Mouse (Mus musculus): ENCODE measurements around the gene Hoxa2. TPM values are rescaled to one million over a fixed set of nuclear protein-coding genes. Genes with fewer than 3 reads are reported as not detected.
A peak's percentile ranks its signal among the peaks of the same experiment; 100 is the strongest.

Hoxa2 gene
- total RNA-seq, 1 experiment from 2014 or later, result not detected

DNA sequence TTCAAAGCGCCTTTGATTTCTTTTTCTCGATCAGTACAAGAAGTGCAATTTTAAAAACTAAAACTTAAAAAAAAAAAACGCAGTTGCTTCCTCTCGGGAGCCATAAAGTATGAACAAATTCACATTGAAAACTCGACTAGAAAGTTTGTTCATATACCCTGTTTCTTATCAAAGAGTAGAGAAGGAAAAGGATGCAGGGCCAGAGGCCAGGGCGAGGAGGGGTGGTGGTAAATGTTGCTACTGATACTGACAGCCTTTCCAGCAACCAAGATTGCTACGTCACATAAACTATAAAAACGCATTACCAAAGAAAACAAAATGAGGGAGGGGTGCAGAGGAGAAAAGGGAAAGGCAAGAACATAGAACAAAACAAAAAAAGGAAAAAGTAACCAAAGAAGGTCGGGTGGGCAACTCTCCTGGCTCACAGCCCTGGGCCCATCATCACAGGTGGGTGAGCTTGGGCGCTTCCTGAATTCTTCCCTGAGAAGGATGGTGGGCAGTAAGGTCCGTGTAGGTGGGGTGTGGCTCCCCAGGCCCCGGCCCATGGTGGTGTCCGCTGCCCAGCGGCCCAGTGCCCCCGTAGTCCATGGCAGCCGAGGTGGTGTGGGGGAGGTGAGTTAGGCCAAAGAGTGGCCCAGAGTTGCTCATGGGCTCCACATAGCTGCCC lies 5.0 kb upstream of the Hoxa2 start:
- ATAC-seq (ENCODE audit: extremely low read depth, insufficient number of reproducible peaks, low FRiP score, poor library complexity, severe bottlenecking), result no peak

DNA sequence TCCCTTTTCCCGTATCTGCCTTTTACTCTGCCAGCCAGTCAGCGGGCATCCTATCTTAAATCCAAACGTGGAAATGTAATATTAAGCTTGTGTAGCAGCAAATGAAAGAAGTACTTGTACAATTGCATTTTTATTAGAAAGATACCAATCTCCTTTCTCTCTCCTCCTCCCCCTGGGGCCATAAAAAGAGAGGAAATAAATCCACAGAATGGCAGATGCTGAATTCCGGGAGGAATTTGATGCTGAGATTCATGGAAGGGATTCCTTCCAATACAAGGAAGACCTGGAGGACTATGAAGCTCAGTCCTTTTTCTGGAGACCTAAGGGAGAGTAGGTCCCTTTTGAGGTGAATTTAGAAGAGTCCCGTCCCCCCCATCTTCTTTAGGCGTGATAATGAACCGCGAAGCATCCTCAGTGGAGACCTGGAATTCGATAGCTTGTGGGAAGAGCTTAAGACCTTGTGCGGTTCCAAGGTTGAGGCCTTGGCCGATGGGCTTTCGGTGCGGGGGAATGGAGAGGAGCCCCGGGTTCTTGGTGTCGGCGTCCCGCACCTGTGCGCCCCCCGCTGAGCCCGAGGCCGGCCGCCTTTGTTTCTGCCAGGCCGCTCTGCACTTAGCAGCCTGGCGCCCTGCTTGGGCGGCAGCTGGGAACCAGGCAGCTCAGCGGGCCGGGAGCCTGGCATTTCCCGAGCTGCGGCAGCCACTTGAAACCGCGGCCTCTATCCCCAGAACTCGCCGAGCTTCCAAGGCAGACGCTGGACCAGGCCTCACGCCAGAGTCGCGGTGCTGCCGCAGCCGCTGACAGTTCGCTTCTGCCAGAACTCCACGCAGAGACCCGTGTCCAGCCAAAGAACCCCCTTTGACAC lies 3.8 kb upstream of the Hoxa2 start:
- no peak for ATAC-seq (ENCODE audit: extremely low read depth, insufficient number of reproducible peaks, low FRiP score, poor library complexity, severe bottlenecking)

DNA sequence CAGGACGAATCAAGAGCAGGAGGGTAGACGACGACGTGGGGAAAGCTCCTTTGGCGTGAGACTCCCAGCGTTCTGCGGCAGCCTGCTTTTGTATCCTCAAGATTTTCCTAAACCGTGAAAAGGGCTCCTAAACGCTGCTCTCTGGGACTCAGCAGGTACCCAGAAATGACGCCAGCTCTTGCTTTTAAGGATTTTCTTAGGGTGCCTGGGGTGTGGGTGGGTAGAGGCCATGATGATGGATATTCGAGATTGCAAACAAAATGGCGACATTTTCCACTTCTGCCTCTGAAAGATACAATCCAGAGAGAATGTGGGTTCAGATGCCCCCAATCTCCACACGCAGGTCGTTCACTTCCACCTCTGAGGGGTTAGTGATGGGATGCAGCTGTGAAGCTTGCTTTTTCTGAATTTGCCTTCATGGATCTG lies 3.1 kb upstream of the Hoxa2 start:
- no peak for ATAC-seq (ENCODE audit: extremely low read depth, insufficient number of reproducible peaks, low FRiP score, poor library complexity, severe bottlenecking)

DNA sequence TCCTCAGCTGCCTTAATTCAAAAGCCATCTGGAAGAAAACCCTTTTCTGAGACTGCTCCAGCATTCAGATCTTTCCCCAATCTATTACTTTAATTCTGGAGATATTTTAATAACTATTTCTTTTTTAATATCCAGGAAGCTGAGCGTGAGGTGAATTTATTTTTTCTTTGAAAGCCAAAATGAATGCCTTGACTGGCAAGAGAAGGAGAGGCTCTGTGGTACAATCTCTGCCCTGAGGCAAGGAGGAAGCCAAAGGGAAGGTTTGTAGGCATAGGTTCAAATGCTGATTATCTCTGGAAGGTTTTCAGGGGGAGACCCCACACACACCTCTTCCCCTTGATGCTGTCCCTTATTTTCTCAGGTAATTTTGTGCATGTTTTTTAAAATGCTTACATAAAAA lies 2.5 kb upstream of the Hoxa2 start:
- ATAC-seq (ENCODE audit: extremely low read depth, insufficient number of reproducible peaks, low FRiP score, poor library complexity, severe bottlenecking), result no peak

DNA sequence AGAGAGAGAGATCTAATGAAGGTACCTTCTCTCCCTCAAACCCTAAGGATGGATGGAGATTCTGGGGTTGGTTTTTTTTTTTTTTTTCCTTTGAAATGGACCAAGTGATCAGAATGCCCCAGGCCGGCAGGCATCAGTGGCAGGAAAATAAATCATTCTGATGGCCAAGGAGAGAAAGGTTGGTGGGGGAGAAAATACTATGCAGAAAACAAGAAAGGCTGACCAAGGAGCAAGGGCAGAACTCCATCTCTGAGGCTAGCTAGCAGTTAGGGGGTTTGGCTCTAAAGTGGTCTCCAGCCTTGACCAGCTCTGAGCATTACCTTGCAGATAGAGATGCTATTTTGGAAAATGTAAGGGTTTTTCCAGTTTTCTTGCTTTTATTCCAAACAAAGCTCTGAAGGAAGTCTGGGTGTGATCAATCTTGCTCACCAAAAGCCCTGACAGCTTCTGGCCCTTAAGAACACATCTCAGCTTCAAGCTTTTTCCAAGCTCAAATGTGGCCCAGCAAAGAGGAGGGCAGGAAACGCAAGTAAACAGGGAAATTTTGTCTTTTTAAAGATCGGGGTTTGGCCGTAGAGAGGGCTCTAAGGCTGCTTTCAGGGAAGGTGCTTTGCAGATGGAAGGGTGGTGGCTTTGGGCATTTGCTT lies 1.9 kb upstream of the Hoxa2 start:
- ATAC-seq (ENCODE audit: extremely low read depth, insufficient number of reproducible peaks, low FRiP score, poor library complexity, severe bottlenecking), result no peak

DNA sequence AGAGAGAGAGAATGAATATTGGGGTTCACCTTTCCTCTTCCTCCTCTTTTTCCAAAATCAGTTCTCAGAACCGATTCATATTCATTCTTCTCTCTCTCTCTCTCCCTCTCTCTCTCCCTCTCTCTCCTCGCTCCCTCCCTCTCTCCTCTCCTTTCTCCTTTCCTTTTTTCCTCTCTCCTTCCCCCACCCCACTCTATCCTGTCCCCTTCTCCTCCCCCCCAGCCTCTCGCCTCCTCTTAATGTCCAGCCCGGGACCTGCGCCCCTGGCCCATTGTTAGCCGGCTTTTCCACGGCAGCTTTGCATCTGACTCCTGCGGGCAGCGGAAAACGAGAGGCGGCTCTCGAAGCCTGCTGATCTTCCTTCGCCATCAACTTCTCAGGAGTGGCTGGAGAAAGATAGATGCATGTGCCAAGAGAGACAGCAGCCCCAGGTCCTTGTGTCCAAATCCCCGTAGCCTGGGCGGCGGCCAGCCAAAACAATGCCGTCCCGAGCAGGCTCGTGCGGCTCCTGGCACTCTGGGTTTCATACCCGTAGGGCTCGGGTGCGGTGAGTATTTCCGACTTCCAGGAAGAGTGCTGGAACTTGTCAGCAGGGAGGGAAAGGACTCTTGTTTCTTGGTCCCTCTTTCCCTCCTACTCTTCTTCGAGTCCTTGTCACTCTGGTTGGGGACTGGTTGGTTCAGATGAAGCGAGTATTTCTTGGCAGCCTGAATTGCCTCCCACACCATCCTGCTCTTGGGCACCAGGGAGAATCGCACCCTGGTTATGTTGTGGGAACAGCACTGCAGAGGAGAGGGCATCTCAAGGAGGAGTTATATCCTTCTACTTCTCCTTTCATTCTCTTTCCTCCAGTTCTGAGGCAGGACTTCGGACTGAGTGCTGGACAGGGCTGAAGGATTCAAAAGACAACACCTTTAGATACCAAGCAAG lies 1.1 kb upstream of the Hoxa2 start:
- ATAC-seq (ENCODE audit: extremely low read depth, insufficient number of reproducible peaks, low FRiP score, poor library complexity, severe bottlenecking), result no peak

DNA sequence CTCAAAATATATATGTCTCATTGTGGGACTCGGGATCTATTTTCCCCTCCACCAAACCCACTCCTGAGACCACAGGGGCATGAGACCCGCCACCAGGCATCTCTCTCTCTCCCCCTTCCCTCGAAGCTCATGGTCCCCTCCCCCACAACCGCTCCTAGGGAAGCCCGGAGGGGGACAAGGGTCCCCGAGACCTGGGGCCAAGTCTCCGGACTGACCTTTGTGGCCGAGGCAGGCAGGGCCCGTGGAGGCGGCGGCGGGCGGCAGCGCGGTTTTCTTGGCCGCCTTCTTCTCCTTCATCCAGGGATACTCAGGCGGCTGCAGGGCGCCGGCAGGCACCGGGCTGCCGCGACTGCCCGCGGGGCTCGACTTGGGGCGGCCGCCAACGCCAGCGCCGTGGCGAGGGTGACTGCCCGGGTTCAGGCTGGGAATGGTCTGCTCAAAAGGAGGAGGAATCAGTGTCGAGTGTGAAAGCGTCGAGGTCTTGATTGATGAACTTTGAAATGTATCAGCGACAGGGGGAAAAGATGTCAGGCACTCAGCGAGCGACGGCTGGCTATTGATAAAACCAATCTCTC lies 493 bp downstream of the Hoxa2 start:
- no peak for ATAC-seq (ENCODE audit: extremely low read depth, insufficient number of reproducible peaks, low FRiP score, poor library complexity, severe bottlenecking)

DNA sequence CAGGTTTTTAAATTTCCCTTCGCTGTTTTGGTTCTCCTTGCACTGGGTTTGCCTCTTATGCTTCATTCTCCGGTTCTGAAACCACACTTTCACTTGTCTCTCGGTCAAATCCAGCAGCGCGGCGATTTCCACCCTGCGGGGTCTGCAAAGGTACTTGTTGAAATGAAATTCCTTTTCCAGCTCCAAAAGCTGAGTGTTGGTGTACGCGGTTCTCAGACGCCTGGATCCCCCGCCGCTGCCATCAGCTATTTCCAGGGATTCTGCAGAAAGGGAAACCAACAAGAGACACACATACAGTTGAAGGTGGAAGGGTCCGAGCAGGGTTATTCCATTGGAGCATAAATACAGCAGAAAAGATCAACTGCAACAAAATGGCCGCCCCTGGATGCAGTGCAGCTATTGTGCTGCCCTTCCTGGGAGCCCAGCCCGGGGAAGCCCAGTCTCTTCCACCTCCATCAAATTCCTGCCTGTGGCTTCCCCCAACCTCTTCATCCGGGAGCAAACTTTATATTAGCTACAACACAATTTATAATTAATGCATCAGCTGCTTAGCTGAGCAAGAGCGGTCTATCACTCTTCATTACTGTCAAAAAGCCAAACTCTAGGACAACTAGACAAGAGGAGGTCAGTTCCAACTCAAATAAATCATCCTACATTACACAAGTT lies 1.1 kb downstream of the Hoxa2 start:
- ATAC-seq (ENCODE audit: extremely low read depth, insufficient number of reproducible peaks, low FRiP score, poor library complexity, severe bottlenecking), result no peak

DNA sequence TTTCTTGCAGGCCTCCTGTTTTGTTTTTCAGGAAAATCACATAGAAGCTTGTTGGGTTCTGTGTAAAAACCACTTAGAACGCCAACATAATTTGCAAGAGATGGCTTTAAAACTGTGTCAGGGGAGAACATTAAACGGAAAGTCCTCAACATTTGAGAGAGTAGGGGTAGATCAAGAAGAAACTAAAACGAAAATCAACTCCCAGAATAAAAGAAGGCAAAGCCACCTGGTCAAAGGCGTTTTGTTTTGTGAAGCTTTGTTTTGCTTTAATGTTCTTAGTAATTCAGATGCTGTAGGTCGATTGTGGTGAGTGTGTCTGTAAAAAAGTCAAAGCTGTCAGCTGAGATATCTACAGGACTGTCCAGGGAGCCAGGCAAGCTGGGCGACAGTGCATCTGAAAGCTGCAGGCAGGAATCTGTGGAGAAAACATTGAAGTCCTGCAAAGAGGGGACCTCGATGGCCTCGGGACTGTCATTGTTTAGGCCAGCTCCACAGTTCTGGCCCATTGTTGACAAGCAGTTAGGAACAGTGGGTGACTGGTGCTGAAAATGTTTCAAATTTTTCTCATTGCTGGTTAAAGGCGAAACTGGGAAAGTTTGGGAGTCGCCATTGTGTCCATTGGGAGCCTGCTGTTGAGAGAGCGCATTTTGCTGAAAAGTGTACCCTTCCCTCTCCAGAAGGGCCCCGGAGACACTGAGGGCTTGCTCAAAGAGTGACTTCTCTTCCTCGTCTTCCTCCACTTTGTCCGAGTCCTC lies 1.8 kb downstream of the Hoxa2 start:
- ATAC-seq (ENCODE audit: extremely low read depth, insufficient number of reproducible peaks, low FRiP score, poor library complexity, severe bottlenecking), result no peak

DNA sequence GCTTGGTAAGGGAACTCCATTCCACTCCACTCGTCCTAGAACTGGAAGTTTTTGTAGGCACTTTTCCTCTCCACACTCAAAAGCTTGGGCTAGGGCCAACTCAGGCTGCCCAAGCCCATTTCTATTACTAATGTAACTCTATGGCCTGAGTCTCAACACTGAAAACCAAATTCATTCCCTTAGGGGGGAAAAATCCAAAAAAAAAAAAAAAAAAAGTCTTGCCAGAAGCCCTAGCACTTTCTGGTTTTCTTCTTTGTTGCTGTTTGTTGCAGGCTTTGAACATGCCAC lies 2.6 kb downstream of the Hoxa2 start:
- ATAC-seq (ENCODE audit: extremely low read depth, insufficient number of reproducible peaks, low FRiP score, poor library complexity, severe bottlenecking), result no peak

DNA sequence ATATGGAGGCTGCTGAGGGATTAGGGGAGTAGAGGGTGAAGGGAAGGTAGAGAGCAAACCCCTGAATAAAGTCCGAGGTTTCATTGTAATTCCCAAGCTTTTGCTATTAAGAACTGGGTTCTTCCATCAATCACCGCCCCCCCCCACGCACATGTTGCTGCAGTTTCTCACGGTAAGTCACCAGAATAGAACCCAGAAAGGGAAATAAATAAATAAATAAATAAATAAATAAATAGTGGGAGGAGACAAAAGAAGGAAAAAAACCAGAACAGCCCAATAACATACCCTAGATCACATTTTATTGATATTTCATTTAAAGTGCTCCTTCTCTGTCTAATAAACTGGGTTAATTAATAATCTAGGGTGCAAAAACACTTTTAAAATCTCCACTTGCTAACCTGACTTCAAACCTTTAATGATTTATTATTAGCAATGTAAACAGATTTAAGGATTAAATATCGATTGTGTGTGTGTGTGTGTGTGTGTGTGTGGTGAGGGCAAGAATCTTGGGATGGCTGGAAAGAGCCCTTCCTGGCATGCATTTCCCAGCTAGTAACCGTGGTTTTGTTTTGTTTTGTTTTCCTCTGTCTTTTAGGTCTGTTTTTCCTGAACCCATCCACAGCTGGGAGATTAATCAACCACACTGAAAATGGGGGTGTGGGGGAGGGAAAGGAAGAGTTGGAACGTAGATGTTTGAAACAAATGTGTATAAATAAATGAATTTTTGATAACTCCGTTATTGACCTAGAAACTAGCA lies 3.1 kb downstream of the Hoxa2 start:
- ATAC-seq (ENCODE audit: extremely low read depth, insufficient number of reproducible peaks, low FRiP score, poor library complexity, severe bottlenecking), result no peak

DNA sequence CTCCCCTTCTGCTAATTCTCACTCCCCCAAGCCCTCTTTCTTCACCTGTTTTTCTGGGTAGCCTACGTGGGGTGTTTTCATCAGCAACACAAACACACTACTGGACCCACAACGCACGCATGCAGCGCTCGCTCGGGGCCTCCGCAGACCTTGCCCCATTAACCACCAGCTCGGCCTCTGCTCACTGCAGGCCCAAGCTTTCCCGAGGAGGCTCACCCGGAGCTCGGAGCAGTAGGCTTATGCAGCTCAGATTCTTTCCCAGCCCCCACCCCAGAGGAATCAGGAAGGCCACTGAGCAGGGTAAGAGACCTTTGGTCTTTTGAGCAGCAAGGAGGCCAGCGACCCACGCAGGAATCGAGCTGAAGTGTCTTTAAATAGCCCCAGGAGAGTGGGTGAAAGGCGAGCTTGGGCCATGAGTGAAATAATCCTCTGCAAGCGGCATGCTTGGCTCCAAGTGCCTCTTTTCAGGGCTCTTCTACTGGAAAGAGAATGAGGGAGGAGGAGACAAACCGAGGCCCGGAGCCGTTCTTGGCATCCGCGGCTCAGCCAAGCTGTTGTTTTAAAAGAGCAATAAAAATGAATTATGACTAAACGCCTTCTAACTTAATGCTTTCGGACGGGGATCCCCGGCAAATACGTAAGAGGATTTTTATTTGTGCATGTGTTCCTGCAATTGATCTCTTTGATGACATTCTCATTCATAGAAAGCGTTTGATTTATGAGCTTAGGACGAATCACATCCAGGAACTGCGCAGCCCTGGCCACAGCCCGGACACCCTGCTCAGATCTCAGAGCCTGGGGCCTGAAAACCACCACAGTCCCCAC lies 3.9 kb downstream of the Hoxa2 start:
- no peak for ATAC-seq (ENCODE audit: extremely low read depth, insufficient number of reproducible peaks, low FRiP score, poor library complexity, severe bottlenecking)

DNA sequence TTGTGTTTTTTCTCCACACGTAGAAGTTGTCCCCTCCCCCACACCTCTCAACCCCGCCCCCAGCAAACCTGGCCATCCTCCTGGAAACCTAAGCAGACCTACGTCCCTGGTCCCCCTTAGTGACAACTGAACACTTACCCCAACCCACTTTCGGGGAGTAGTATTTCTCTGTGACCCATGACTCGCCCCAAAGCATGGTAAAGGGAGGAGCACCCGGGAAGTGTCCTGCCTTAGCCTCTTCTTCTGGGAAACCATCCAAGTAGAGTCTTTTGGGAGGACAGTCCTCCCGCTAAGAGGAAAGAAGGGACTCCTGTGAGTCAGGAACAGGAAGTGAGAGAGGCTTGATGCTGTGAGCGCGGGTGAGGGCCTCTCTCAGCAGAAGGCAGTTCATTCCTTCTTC lies 4.7 kb downstream of the Hoxa2 start:
- no peak for ATAC-seq (ENCODE audit: extremely low read depth, insufficient number of reproducible peaks, low FRiP score, poor library complexity, severe bottlenecking)

DNA sequence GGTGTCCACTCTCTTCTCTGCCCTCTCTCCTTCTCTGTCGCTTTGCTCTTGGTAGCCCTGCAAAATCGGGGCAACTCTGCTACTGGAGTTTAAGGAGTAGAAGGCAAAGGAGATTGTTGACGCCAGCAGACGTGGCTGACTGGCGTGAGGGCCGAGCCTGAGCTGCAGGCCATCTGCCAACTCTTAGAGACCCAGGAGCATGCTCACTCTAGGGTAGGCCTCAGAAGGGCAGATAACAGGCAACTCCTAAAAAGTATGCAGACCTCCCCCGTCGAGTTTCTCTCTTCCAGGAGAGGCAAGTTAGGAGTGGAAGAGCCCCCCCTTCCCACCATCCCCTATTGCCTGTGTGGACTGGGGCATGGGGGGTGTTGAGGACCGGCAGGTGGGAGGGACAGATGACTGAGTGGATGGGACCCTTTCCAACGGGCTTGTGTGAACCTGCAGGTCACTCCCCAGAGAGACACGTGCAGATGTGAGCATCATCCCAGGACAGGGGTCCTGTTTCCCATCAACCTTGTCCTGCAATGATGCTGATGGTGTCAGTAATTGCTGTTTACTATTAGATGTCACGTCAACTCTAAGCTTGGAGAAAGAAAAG lies 5.4 kb downstream of the Hoxa2 start:
- ATAC-seq (ENCODE audit: extremely low read depth, insufficient number of reproducible peaks, low FRiP score, poor library complexity, severe bottlenecking), result no peak

DNA sequence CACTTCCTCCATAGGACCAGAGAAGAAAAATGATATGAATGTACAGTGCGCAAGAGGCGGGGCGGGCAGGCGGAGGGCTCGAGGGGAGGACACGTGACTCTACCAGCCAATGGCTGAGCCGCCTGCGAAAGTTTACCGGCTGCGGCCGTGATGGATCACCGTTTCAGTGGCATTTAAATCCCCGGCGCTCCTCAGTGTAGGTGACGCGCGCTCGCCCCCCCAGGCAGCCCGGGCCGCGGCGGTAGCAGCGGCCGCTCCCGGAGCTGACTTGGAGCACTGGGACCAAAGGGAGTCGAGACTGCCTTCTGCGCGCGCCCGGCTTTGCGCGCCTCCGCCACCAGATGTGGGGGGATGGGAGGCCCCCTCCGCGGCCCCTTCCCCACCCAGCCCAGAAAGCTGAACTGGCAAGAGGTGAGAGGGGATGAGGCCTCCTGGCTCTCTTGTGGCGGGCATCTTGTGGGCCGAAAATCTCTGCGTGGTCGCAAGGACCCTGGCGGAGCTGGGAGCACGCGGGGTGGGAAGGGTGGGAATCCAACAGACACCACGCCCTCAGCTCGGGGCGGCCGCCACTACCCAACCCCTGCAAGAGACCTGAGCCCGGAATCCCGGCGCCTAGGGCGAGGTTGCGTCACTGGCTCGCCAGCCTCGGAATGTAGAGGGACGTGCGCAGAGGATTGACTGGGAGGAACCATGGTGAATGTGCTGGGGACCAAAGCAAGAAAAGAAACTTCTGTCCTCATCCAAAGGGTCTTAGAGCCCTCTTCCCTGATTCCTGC lies 6.2 kb downstream of the Hoxa2 start, which contains the start of gene Hoxa1:
Gene Hoxa1 (minus strand): TSS at position 42 of the 776 bp plus-strand sequence.
- peak; percentile 27; the same call in 1 of the 2 replicates for ATAC-seq (ENCODE audit: extremely low read depth, insufficient number of reproducible peaks, low FRiP score, poor library complexity, severe bottlenecking)
